ENCODE assay signal across 20 mouse cellular contexts in the genomic region with DNA sequence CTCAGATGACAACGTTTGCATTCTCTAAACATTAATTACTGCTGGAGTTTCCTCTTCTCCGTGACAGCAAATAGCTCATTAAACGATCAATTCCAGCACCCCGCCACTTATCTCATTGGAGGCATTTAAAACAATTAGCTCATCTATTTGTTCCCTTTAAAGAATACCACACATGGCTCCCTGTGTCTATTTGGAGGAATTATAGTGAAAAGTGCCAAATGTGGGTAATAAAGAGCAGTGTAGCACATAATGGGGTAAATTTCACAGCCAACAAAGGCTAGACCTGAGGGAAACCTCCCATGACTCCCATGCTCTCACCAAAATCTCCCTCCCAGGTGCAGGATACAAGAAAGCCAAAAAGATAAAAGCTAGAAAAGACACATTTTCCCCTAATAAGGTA.
A peak's percentile ranks its signal among the peaks of the same experiment; 100 is the strongest.
DNase-seq lines count a peak whose midpoint lies in the region; ATAC-seq lines count a peak whose summit lies in the region.
"Had no signal": no experiment of that assay in that cellular context is flagged by ENCODE, and none has a peak within 500 bp of the region (broad histone marks: within the 10 kb centered on the region; RNA-seq: fewer than 3 reads in every experiment).

No protein-coding gene starts in this region.

- 0 out of 2 replicates have a peak, but pooled peaks cover 5% of the 10 kb centered on the region for H3K4me1 ChIP-seq in forebrain, embryonic 16.5 days (replicated peaks; ENCODE audit: control insufficient read depth, insufficient read depth, low read length)
- H3K4me1 ChIP-seq in forebrain, embryonic 11.5 days (replicated peaks; ENCODE audit: control insufficient read depth, insufficient read depth, low read length), result no peaks in the 10 kb centered on the region
- H3K4me1 ChIP-seq in neural tube, embryonic 13.5 days (replicated peaks), result peaks cover 12% of the 10 kb centered on the region; the same call in 1 of the 2 replicates
- H3K4me1 ChIP-seq: embryonic facial prominence, embryonic 15.5 days had no signal

- no peaks in the 10 kb centered on the region for H3K36me3 ChIP-seq in forebrain, embryonic 16.5 days (ENCODE audit: control insufficient read depth, insufficient read depth)
- no peaks in the 10 kb centered on the region for H3K36me3 ChIP-seq in forebrain, embryonic 11.5 days (ENCODE audit: control insufficient read depth, insufficient read depth, low read length)
- H3K36me3 ChIP-seq in neural tube, embryonic 13.5 days, result no peaks in the 10 kb centered on the region
- H3K36me3 ChIP-seq: embryonic facial prominence, embryonic 15.5 days; heart, embryonic 13.5 days had no signal

- H3K27ac ChIP-seq in forebrain, embryonic 16.5 days (ENCODE audit: low read length), result no peak overlapping the region
- H3K27ac ChIP-seq in forebrain, embryonic 11.5 days (ENCODE audit: low read depth, low read length), result no peak overlapping the region
- no peak overlapping the region for H3K27ac ChIP-seq in neural tube, embryonic 13.5 days (replicated peaks)
- H3K27ac ChIP-seq: embryonic facial prominence, embryonic 15.5 days; heart, embryonic 13.5 days had no signal

- H3K4me2 ChIP-seq in forebrain, embryonic 16.5 days (ENCODE audit: low read length), result no peak overlapping the region
- no peak overlapping the region for H3K4me2 ChIP-seq in forebrain, embryonic 11.5 days (ENCODE audit: low read depth, low read length, severe bottlenecking)
- H3K4me2 ChIP-seq in neural tube, embryonic 13.5 days, result no peak overlapping the region
- H3K4me2 ChIP-seq: embryonic facial prominence, embryonic 15.5 days; heart, embryonic 13.5 days had no signal

- no peak for DNase-seq in forebrain, embryonic 11.5 days (ENCODE audit: low spot score)
- DNase-seq in layer of hippocampus, adult 18-20 months (ENCODE audit: low spot score in 2 of 2), result peak; percentile 9 to 59
- DNase-seq in layer of hippocampus, postnatal 25 days (ENCODE audit: extremely low spot score in 1 of 2, low spot score in 1 of 2), result no peak
- DNase-seq in Muller cell, postnatal 12 days (ENCODE audit: inconsistent ontology term), result peak; percentile 46
- no peak for DNase-seq in ovary, postnatal 10 days (ENCODE audit: low spot score)
- DNase-seq: adrenal gland, adult 2 months; adrenal gland, postnatal 25 days; cerebellum, adult 2 months; cerebellum, postnatal 14 days; embryo, embryonic 11 days; gastrocnemius, postnatal 36 days; heart, adult 11 months; heart, postnatal 36 days had no signal

- no peak overlapping the region for H3K9ac ChIP-seq in forebrain, embryonic 16.5 days (replicated peaks; ENCODE audit: low read depth, low read length)
- no peak overlapping the region for H3K9ac ChIP-seq in forebrain, embryonic 11.5 days (ENCODE audit: low read length)
- no peak overlapping the region for H3K9ac ChIP-seq in neural tube, embryonic 13.5 days
- H3K9ac ChIP-seq: embryonic facial prominence, embryonic 15.5 days; heart, embryonic 13.5 days had no signal

- H3K4me3 ChIP-seq in forebrain, embryonic 16.5 days (replicated peaks; ENCODE audit: low read length), result no peak overlapping the region
- H3K4me3 ChIP-seq in forebrain, embryonic 11.5 days (ENCODE audit: low read depth, low read length), result no peak overlapping the region
- H3K4me3 ChIP-seq in neural tube, embryonic 13.5 days, result no peak overlapping the region
- H3K4me3 ChIP-seq: embryonic facial prominence, embryonic 15.5 days; erythroblast, embryonic 14.5 days; heart, embryonic 13.5 days had no signal

- ATAC-seq in forebrain, embryonic 16.5 days, result peak; percentile 75
- ATAC-seq in forebrain, embryonic 11.5 days (replicated peaks; ENCODE audit: low FRiP score), result no peak
- ATAC-seq in neural tube, embryonic 13.5 days (ENCODE audit: low read depth), result peak; percentile 91
- ATAC-seq: hindbrain, embryonic 16.5 days had no signal

- 16% methylated on average over 4 of the region's 4 CpGs for WGBS in forebrain, embryonic 16.5 days
- 44% methylated on average over 4 of the region's 4 CpGs for WGBS in forebrain, embryonic 11.5 days
- 12% methylated on average over 4 of the region's 4 CpGs for WGBS in neural tube, embryonic 13.5 days

- H3K9me3 ChIP-seq in forebrain, embryonic 16.5 days (ENCODE audit: control insufficient read depth, low read length), result no peaks in the 10 kb centered on the region
- no peaks in the 10 kb centered on the region for H3K9me3 ChIP-seq in forebrain, embryonic 11.5 days (ENCODE audit: control insufficient read depth, low read length)
- H3K9me3 ChIP-seq in neural tube, embryonic 13.5 days, result no peaks in the 10 kb centered on the region
- H3K9me3 ChIP-seq: embryonic facial prominence, embryonic 15.5 days; heart, embryonic 13.5 days had no signal

- H3K27me3 ChIP-seq in forebrain, embryonic 16.5 days (replicated peaks; ENCODE audit: control insufficient read depth, insufficient read depth, low read length), result no peaks in the 10 kb centered on the region
- no peaks in the 10 kb centered on the region for H3K27me3 ChIP-seq in forebrain, embryonic 11.5 days (ENCODE audit: control insufficient read depth, insufficient read depth, low read length)
- no peaks in the 10 kb centered on the region; the same call in 1 of the 2 replicates for H3K27me3 ChIP-seq in neural tube, embryonic 13.5 days
- H3K27me3 ChIP-seq: CH12.LX; embryonic facial prominence, embryonic 15.5 days; heart, embryonic 13.5 days had no signal

Comparison
In these comparisons a context has a peak if more than half of its experiments do, and no peak if none do; other contexts are left out.
1. DNase-seq: peak in layer of hippocampus, adult 18-20 months (2 of 2) and Muller cell, postnatal 12 days (single experiment); none in forebrain, embryonic 11.5 days (single experiment), layer of hippocampus, postnatal 25 days (0 of 2) and ovary, postnatal 10 days (single experiment).